In the genomic region with DNA sequence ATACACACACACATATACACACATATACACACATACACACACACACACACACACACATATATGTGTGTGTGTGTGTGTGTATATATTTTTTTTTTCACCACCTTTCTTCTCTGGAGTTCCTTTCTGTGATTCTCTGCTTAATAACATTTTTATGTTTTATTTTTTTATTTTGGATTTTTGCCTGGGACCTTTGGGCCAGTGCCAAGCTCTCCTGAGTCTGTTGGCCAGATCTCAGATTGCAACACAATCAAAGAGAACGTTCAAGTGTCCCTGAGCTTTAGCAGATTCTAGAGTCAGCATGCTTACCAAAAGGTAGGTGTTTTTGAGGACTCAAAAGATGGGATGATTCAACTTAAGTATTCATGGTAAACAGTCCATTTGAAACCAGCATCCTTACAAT, we compare ENCODE assay signal across 15 mouse cellular contexts.
"Had no signal": no experiment of that assay in that cellular context is flagged by ENCODE, and none has a peak within 500 bp of the region (broad histone marks: within the 10 kb centered on the region; RNA-seq: fewer than 3 reads in every experiment).

No protein-coding gene starts in this region.

- H3K27ac ChIP-seq: kidney, postnatal 0 days; layer of hippocampus, adult 2 months; limb, embryonic 13.5 days; liver, embryonic 13.5 days; macrophage; midbrain, embryonic 15.5 days; neural tube, embryonic 12.5 days had no signal

- H3K9me3 ChIP-seq: limb, embryonic 13.5 days; liver, embryonic 13.5 days; megakaryocyte, embryonic 14.5 days; midbrain, embryonic 15.5 days; neural tube, embryonic 12.5 days had no signal

- H3K4me3 ChIP-seq: layer of hippocampus, adult 2 months; limb, embryonic 13.5 days; liver, embryonic 13.5 days; megakaryocyte, embryonic 14.5 days; midbrain, embryonic 15.5 days; neural tube, embryonic 12.5 days had no signal

- DNase-seq: kidney, adult 8-10 months; kidney, postnatal 36 days; liver, embryonic 13.5 days; liver, postnatal 0 days; right cerebral cortex, postnatal 14 days; thymus, postnatal 4 days had no signal

- H3K9ac ChIP-seq: limb, embryonic 13.5 days; liver, embryonic 13.5 days; liver, postnatal 0 days; midbrain, embryonic 15.5 days; neural tube, embryonic 12.5 days had no signal

- ATAC-seq: intestine, postnatal 0 days; liver, postnatal 0 days; midbrain, embryonic 15.5 days had no signal

- H3K36me3 ChIP-seq: limb, embryonic 13.5 days; liver, embryonic 13.5 days; midbrain, embryonic 15.5 days; neural tube, embryonic 12.5 days had no signal

- H3K27me3 ChIP-seq: limb, embryonic 13.5 days; liver, embryonic 13.5 days; megakaryocyte, embryonic 14.5 days; midbrain, embryonic 15.5 days; neural tube, embryonic 12.5 days had no signal

- H3K4me2 ChIP-seq: limb, embryonic 13.5 days; liver, embryonic 13.5 days; midbrain, embryonic 11.5 days; midbrain, embryonic 15.5 days; neural tube, embryonic 12.5 days had no signal

- H3K4me1 ChIP-seq: limb, embryonic 13.5 days; liver, embryonic 13.5 days; megakaryocyte, embryonic 14.5 days; midbrain, embryonic 15.5 days; neural tube, embryonic 12.5 days had no signal
